ENCODE assay signal across 13 mouse cellular contexts in the genomic region with DNA sequence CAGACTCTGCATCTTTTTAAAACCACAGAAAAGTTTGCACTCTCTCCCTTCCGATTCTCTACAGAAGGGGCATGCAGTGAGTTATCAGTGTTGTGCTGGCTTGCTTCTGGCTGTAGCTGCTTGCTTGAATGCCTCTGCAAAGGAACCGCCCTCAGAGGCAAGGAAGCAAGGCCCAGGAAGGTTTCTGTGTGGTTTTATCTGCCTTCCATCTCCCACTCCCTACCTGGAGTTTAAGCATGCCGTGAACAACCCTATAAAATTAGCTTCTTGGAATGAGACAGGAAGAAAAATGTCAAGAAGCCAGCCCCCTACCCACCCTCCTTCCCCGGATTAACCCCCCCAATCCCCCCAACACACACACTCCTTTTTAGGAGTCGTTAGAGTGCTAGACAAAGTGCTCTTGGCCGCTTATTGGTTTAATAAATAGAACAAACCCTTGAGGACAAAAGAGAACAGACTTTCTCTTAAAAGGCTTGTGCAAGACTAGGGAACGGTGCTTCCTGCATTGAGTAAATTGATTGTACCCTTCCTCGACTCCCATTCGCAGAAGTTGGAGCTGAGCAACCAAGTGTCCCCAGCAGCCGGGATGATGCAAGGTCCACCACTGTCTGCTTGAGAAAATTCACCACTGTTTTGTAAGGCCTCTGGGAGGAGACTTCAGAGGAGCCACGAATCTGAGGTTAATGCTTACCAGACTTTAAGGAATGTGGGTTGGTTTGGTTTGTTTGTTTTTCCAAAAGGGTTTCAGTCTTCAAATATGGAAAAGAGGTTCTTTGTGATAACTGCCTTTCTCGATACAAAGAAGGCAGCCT. TPM values are rescaled to one million over a fixed set of nuclear protein-coding genes. Genes with fewer than 3 reads are reported as not detected.
DNase-seq lines count a peak whose midpoint lies in the region; ATAC-seq lines count a peak whose summit lies in the region.
"Had no signal": no experiment of that assay in that cellular context is flagged by ENCODE, and none has a peak within 500 bp of the region (broad histone marks: within the 10 kb centered on the region; RNA-seq: fewer than 3 reads in every experiment).

No protein-coding gene starts in this region.

- H3K27ac ChIP-seq in embryonic facial prominence, embryonic 13.5 days: 0 out of 2 replicates have a peak overlapping the region, but pooled peaks have one; percentile 17
- H3K27ac ChIP-seq: heart, embryonic 13.5 days; limb, embryonic 15.5 days had no signal

- no peak overlapping the region for H3K4me3 ChIP-seq in embryonic facial prominence, embryonic 13.5 days
- H3K4me3 ChIP-seq: erythroblast, embryonic 14.5 days; heart, embryonic 13.5 days; limb, embryonic 15.5 days had no signal

- no peak for ATAC-seq in embryonic facial prominence, embryonic 13.5 days (ENCODE audit: insufficient number of reproducible peaks, insufficient read depth, low FRiP score, low TSS enrichment, low read depth)

- no peak overlapping the region for H3K4me2 ChIP-seq in embryonic facial prominence, embryonic 13.5 days
- H3K4me2 ChIP-seq: limb, embryonic 15.5 days had no signal

- DNase-seq in heart, adult 11 months: peak; percentile 25
- no peak for DNase-seq in heart, postnatal 14 days
- DNase-seq in 3T3-L1 (ENCODE audit: low read depth, low spot score): peak; percentile 7
- peak; percentile 51 for DNase-seq in lung, postnatal 25 days (ENCODE audit: low spot score)
- DNase-seq in frontal cortex, postnatal 25 days (ENCODE audit: low spot score in 2 of 2): no peak
- no peak for DNase-seq in urinary bladder, postnatal 25 days (ENCODE audit: low spot score)
- DNase-seq in left cerebral cortex, postnatal 10 days (ENCODE audit: extremely low spot score in 1 of 2, low spot score in 2 of 2): no peak

- H3K4me1 ChIP-seq in embryonic facial prominence, embryonic 13.5 days: peaks cover 19% of the 10 kb centered on the region

- no peaks in the 10 kb centered on the region for H3K9me3 ChIP-seq in embryonic facial prominence, embryonic 13.5 days
- H3K9me3 ChIP-seq: limb, embryonic 15.5 days had no signal

- H3K9ac ChIP-seq in embryonic facial prominence, embryonic 13.5 days: no peak overlapping the region
- H3K9ac ChIP-seq: heart, embryonic 13.5 days; limb, embryonic 15.5 days had no signal

- H3K36me3 ChIP-seq in embryonic facial prominence, embryonic 13.5 days: no peaks in the 10 kb centered on the region
- H3K36me3 ChIP-seq: heart, embryonic 13.5 days; limb, embryonic 15.5 days had no signal

- intact Hi-C loops in heart, postnatal 14 days (cut with DNase I): no loop called here
- intact Hi-C loops in left cerebral cortex, postnatal 10 days (cut with DNase I): no loop called here

- H3K27me3 ChIP-seq in embryonic facial prominence, embryonic 13.5 days: no peaks in the 10 kb centered on the region
- H3K27me3 ChIP-seq: heart, embryonic 13.5 days; limb, embryonic 15.5 days had no signal

- WGBS in embryonic facial prominence, embryonic 13.5 days: 23% methylated on average over 12 of the region's 12 CpGs

RNA-seq across cellular contexts. Expression of gene Foxb1, which starts 47.8 kb away (rescaled TPM):
- under 1 TPM in 1 of 2 experiments, not detected in 1; 0.07 TPM for total RNA-seq in heart, postnatal 14 days (2021)
- polyA plus RNA-seq in embryonic facial prominence, embryonic 13.5 days (2015; fragmentation: Nextera tagmentation; extraction: Ambion mirVana): 0.08 TPM in 1 of 2 replicates, not detected in the other
- total RNA-seq in left cerebral cortex, postnatal 10 days (2021): not detected
- total RNA-seq: layer of hippocampus, adult 8-10 months had no signal
- polyA plus RNA-seq: C2C12; erythroblast, embryonic 14.5 days; heart, embryonic 13.5 days; limb, embryonic 15.5 days had no signal

Comparison
In these comparisons a context has a peak if more than half of its experiments do, and no peak if none do; other contexts are left out.
1. DNase-seq: peak in heart, adult 11 months (single experiment), 3T3-L1 (single experiment) and lung, postnatal 25 days (single experiment); none in heart, postnatal 14 days (0 of 2), frontal cortex, postnatal 25 days (0 of 2), urinary bladder, postnatal 25 days (single experiment) and left cerebral cortex, postnatal 10 days (0 of 2).